Mouse (Mus musculus) thymus, postnatal 10 days (tissue): ENCODE results near the gene Nat8f5.
"Not testable (repeated sequence)": the region's sequence is repeated elsewhere in the genome, so short reads cannot be mapped to it uniquely, and the experiment has no call there.

Experiments used
- DNase-seq, 2 experiments: peaks; one replicate each; pipeline ENCODE4 v3.0.0; 2021; ENCODE audit warnings: low spot score in 2 of 2

Nat8f5 gene

DNA sequence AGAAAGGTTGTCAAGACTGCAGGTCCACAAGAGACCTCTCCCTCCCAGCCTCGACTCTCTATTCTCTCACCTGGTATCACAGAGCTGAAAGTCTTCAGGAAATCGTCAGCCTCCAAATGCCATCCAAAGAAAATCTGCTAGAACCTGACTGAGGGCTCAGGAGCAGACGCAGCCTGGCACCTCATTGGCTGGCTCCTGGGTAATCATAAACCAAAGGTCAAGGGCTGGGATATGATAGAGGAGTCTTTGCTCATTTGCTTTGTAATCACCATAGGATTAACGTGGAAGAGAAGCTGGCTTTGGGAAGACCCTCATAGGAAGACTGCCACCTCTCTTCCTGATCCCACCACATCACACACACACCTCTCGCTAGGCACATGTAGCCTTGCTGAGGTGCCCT, at the start of gene Nat8f5, which contains the start of gene Nat8f6:
TSS of gene Nat8f5 (minus strand) at position 136 of the 400 bp plus-strand sequence.
TSS of gene Nat8f6 (minus strand) at position 118 of the 400 bp plus-strand sequence.
- no peak for DNase-seq

DNA sequence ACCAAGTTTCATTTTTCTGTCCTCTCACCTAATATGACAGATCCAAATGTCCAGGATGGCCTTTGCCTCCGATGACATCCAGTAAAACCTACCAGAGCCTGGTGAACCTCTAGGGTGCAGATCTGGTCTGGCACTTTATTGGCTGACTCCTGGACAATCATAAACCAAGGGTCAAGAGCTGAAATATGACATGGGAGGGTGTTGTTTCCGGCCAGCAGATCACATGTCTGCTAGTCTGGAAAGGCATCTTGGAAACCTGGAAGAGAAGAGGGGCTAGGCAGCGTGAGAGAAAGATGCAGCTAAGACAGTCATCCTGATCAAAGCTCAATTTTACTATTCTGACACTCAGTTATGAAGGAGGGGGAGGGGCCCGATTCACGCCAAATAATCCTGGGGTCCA, 48.2 kb upstream of the Nat8f5 start, which contains the start of gene Nat8f2:
TSS of gene Nat8f2 (minus strand) at position 153 of the 400 bp plus-strand sequence.
- not testable (repeated sequence) for DNase-seq

DNA sequence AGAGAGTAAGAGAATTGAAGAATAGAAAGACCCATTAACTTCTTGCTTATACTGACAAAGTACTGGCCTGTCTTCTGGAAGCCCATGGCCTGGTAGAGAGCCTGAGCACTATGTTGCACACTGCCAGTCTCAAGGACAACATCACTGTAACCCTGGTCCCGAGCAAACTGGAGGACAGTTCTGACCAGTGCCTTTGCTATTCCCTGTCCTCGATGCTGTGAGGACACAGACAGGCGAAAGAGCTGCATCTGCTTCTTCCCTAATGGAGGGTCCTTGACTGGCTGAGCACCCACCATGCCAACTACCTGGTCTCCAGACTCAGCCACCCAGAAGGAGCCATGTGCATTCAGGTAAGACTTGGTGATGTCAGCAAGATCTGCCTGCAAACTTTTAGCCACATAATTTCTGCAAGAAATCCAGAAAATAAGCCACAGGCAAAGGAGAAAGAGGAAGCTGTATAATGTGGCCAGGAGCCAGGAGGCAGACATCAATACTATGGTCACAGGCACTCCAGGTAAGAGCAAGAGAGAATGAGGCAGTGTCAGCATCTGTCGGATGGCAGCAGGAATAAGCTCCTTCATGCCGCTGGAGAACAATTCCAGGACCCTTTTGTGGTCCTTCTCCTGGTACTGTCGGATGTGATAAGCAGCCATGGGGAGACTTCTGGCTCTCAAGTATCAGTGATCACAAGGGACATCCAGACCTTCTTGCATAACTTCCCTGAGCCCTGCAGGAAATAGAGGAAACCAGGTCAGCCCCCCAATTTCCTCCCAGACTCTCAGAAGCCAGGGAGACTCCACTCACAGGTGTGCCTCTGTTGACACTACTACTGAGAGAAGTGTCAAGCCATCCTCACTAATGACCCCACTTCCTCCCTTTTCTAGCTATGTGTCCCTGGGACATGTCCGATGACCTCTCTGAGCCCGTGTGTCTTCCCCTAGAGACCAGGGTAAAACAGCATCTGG, 47.2 kb upstream of the Nat8f5 start:
- DNase-seq, result no peak

GRCm38 (mm10) chr6:85866995-85867394, 46.2 kb upstream of the Nat8f5 start:
- not testable (repeated sequence) for DNase-seq

GRCm38 (mm10) chr6:85866166-85866565, 45.4 kb upstream of the Nat8f5 start:
- DNase-seq, result not testable (repeated sequence)

- not testable (repeated sequence) for DNase-seq
Observed at GRCm38 (mm10) chr6:85864900-85865639, 44.3 kb upstream of the Nat8f5 start.

DNA sequence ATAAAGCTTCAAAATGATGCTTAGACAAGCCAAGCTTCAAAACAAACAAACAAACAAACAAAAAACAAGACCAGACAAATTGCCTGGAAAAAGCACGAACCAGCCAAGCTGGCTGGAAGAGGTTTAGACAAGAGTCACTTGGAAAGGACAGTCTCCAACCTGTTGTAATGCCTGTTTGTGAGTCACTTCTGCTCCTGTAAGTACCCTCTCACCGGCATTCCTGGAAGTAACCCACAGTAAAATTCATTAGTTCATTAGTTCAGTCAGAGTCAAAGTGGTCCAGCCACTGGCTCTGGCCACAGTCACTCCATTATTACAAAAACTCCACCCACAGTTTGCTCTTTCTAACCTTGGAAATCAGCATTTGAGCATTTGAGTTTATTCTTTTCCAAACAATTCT, 43.1 kb upstream of the Nat8f5 start:
- DNase-seq, result no peak

- DNase-seq, result no peak
Observed at GRCm38 (mm10) chr6:85863136-85863535, 42.4 kb upstream of the Nat8f5 start.

- DNase-seq, result no peak
Observed at GRCm38 (mm10) chr6:85862565-85862964, 41.8 kb upstream of the Nat8f5 start.

GRCm38 (mm10) chr6:85861247-85861646, 40.5 kb upstream of the Nat8f5 start:
- no peak for DNase-seq

DNA sequence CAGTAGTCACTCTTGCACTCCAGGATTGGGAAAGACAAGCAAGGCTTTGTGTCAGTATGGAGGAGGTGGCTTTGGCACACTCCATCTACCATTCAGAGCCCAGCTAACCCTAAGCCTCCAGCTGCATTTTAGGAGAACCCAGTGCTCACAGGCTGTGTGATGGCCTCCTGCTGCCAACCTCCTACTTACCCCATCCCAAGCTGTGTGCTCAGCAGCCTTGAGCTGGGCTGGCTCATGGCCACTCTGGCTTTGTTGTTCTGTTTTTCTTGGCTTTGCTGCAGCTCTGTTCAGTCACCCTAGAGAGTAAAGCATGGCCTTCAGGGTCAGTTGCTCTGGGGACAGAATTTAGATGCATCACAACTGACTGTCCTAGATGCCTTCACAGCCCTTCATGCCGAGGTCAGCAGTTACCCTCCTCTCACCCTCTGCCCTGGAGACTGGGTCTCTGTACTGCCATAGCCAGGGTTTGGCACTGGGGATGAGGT, 35.5 kb upstream of the Nat8f5 start:
- no peak for DNase-seq

DNA sequence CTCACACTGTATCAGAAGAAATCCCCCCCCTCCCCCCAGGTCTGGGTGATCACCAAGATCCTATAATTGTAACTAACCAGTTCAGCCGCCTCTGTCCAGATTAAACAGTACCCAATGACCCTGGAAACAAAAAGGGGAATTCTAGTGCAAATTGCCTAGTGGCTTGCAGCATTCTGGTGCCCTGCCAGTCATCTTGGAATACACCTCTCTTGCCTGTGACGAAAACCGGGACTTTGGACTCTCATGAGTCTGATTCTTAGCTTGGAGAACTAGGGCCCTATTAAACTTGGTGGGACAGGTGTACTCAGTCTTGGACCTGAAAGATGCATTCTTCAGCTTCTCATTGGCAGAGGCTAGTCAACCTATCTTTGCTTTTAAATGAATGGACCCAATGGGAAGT, 32.7 kb upstream of the Nat8f5 start:
- no peak for DNase-seq

DNA sequence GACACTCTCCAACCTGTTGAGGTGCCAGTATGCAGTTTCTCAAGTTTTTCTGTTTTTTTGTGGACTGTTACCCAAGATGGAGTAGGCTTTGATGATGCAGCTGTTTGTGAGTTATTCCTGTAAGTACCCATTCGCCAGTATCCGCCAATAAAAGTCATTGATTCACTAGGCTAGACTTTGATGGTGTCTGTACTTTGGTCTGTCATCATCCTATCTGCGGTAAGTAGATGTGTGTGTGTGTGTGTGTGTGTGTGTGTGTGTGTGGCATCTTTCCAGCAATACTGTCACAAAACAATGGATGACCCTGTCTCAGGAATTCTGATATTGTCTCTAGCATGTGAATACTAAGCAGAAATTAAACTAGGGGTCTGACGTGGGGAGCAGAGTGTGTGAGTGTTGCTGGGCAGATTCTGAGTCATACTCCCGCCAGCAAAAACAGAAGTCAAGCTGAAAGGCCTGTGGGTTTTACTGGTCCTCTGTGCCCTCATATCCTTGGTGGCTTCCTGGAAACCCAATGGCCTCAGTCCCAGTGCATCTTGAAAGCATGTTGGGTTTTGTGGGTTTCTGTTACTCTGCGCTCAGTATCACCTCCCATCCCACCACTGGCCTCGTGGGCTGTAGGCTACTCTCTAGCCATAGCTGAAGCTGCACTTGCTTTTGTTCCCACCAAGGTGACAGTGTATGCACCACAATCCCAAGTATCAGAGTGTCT, 30.4 kb upstream of the Nat8f5 start:
- DNase-seq, result no peak

- no peak for DNase-seq
Observed at GRCm38 (mm10) chr6:85849240-85849639, 28.5 kb upstream of the Nat8f5 start.

DNA sequence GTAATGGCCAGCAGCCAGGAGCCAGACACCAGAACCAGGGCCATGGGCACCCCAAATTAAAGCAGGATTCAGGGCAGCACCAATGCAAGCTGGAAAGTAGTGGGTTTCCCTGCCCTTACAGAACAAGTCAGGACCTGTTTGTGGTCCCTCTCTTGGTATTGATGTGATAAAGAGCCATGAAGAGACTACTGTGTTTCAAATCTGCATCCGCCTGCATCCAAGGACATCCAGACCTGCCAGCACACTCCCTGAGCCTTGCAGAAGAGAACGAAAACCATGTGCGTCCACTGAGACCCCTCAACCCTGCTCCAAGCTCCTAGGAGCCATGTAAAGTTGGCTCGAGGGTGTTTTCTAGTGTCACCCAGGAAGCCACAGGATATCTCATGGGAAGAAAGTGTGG, 27.4 kb upstream of the Nat8f5 start:
- DNase-seq, result no peak

- DNase-seq, result no peak
Observed at GRCm38 (mm10) chr6:85846921-85847320, 26.1 kb upstream of the Nat8f5 start.

- DNase-seq, result not testable (repeated sequence)
Observed at GRCm38 (mm10) chr6:85843677-85844458, 23.1 kb upstream of the Nat8f5 start.

DNA sequence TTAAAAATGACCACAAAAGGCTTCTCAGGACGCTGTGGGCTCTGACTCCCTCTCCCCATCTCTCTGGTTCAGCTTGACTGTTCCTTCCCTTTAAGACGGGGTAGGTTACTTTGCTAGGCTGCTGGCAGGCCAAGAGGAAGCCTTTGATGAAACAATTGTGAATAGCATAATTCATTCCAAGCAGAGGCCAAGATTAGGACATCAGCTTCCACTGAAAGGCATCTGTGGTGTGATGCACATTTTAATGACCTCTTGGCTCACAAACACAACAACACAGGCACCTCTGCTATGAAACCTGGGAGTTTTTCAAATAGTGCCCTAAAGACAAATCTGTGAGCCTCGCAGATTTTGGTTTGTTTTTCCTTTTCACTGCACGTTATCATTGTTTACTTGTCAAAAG, 19.2 kb upstream of the Nat8f5 start:
- no peak for DNase-seq

- no peak for DNase-seq
Observed at GRCm38 (mm10) chr6:85838674-85839073, 17.9 kb upstream of the Nat8f5 start.

DNA sequence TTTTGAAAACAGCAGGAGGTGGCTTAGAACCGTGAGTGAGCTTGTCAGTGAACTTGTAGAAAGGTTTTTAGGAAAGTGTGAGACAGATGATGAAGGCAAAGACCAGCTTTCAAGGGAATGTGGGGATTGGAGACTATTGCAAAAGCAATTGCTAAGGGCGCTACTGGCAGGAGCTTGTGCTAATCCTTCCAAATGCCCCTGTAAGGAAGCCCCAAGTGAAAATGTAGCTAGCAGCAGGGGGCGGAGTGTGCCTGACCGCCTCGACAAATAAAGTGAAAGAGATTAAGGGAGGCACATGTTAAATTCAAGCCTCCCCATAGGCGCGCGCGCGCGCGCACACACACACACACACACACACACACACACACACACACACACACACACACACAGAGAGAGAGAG, 16.5 kb upstream of the Nat8f5 start:
- not testable (repeated sequence) for DNase-seq

- DNase-seq, result not testable (repeated sequence)
Observed at GRCm38 (mm10) chr6:85836827-85837226, 16.1 kb upstream of the Nat8f5 start.
